Mouse (Mus musculus) hindbrain, embryonic 16.5 days (tissue): ENCODE results near the gene Fndc1. TPM values are rescaled to one million over a fixed set of nuclear protein-coding genes. Genes with fewer than 3 reads are reported as not detected.

Source experiments
- ATAC-seq: fragments of 200-750 bp; cut with Nextera tagmentation; 2 replicates; pipeline ENCODE4 v1.8.0; 2017; ENCODE audit warnings: moderate TSS enrichment, moderate library complexity
- H3K27ac ChIP-seq: fragments of 300-500 bp; sonication (generic); 2 replicates; pipeline ENCODE4 v1.5.1; 2014; ENCODE audit warnings: low read depth, mild to moderate bottlenecking, control low read depth, low read length, moderate library complexity
- H3K27me3 ChIP-seq: fragments of 300-500 bp; sonication (generic); replicated peaks from 2 replicates; pipeline ENCODE4 v1.6.1; 2014; ENCODE audit warnings: low read length; ENCODE audit not compliant: control insufficient read depth, insufficient read depth
- H3K36me3 ChIP-seq: fragments of 300-500 bp; sonication (generic); 2 replicates; pipeline ENCODE4 v1.6.1; 2014; ENCODE audit warnings: mild to moderate bottlenecking, low read length, moderate library complexity, mixed read lengths; ENCODE audit not compliant: control insufficient read depth, insufficient read depth
- H3K4me1 ChIP-seq: fragments of 300-500 bp; sonication (generic); 2 replicates; pipeline ENCODE4 v1.6.1; 2014; ENCODE audit warnings: low read depth, low read length; ENCODE audit not compliant: control insufficient read depth, insufficient read depth
- H3K4me2 ChIP-seq: fragments of 300-500 bp; sonication (generic); 2 replicates; pipeline ENCODE4 v1.6.1; 2014; ENCODE audit warnings: mild to moderate bottlenecking, low read length, control low read depth, moderate library complexity
- H3K4me3 ChIP-seq: fragments of 300-500 bp; sonication (generic); 2 replicates; pipeline ENCODE4 v1.5.1; 2014; ENCODE audit warnings: mild to moderate bottlenecking, low read length, control low read depth, moderate library complexity
- H3K9ac ChIP-seq: fragments of 300-500 bp; sonication (generic); 2 replicates; pipeline ENCODE4 v1.6.1; 2014; ENCODE audit warnings: low read depth, mild to moderate bottlenecking, control low read depth, low read length, moderate library complexity
- H3K9me3 ChIP-seq: fragments of 300-500 bp; sonication (generic); 2 replicates; pipeline ENCODE4 v1.6.1; 2014; ENCODE audit warnings: mild to moderate bottlenecking, low read length, moderate library complexity; ENCODE audit not compliant: control insufficient read depth
- WGBS: fragments of 180-500 bp; shearing (Covaris S2); extraction: QIAGEN DNeasy Blood & Tissue Kit; methylation state at CpG from one replicate; pipeline ENCODE4 v1.1.7; 2014; 5-methylcytosine and 5-hydroxymethylcytosine counted together
- polyA plus RNA-seq: library from polyadenylated mRNA; unstranded; fragments of >200 nt; fragmentation: Nextera tagmentation; extraction: Ambion mirVana; gene quantifications from 2 replicates; pipeline ENCODE4 v1.2.1, GENCODE M21; 2015

Fndc1 gene
- polyA plus RNA-seq, 1 experiment from 2014 or later, result 8.3 TPM

DNA sequence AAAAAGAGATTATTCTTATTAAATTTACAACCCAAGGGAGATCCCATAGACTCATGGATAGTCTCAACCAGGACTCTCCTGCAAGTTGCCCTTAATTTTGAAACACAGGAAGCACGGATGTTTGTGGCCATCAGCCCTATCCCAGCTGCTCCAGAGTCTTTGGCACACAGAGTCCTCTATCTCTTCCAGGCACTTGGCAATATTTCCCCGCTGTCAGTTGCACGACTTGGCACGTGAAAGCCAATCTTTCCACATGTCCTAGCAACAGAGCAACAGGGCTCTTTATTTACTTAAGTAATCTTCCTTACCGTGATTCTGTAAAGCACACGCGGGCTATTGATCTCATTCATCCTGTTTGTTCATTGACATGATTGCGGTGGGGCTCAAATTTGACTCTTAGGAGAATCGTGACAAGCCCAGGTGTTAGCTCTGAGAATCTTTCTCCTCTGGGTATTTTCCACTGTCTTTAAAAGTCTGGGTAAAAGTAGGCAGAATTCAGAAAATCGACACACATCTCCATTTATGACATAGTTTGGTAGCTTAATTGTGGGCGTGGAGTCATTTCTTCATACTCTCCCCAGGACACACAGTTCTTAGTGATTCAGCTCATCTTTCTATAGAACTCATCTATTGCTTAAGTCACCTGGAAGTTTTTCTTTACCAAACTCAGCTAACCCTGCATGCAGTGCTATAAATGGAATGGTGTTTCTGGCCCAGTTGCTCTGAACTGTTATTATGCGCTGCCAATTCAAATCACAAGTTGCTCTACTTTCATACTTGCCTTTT lies 13.6 kb upstream of the Fndc1 start:
- ATAC-seq, result 0 out of 2 replicates have a peak, but pooled peaks have one; percentile 20
- Histone ChIP-seq H3K9me3 (0 out of 2 replicates have a peak, but pooled peaks cover 3% of the 10 kb centered on the region), H3K27ac (no peak overlapping the region), H3K27me3 (no peaks in the 10 kb centered on the region), H3K36me3 (no peaks in the 10 kb centered on the region), H3K4me3 (no peak overlapping the region), H3K4me2 (no peak overlapping the region), H3K4me1 (no peaks in the 10 kb centered on the region), H3K9ac (no peak overlapping the region)
- WGBS, result 62% methylated on average over 12 of the region's 12 CpGs

DNA sequence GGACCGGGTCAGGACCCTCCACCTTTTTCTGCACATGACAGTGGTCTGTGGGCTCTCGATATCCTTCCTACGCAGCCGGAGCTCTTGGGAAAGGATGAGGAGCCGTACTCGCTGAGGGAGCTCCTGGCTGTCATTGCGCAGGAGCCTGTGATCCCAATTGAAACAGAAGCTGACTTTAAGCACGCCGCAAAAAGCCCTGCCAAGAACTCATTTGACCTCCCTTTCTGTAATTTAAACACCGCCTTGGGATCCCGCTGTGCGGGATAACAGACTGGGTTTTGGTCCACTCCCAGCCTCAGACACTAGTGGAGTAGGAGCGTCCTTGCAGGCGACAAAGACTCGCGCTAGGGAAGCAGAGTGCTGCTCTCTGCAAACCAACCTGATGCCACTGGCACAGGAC lies 484 bp upstream of the Fndc1 start:
- Histone ChIP-seq H3K4me2 (peak overlapping the region; percentile 99), H3K4me3 (peak overlapping the region; percentile 61), H3K27me3 (peaks cover 11% of the 10 kb centered on the region; the same call in 1 of the 2 replicates), H3K9ac (peak overlapping the region; percentile 73), H3K9me3 (no peaks in the 10 kb centered on the region), H3K36me3 (no peaks in the 10 kb centered on the region), H3K4me1 (peaks cover 4% of the 10 kb centered on the region; the same call in 1 of the 2 replicates), H3K27ac (no peak overlapping the region)
- WGBS, result 6% methylated on average over 16 of the region's 16 CpGs
- no peak for ATAC-seq

DNA sequence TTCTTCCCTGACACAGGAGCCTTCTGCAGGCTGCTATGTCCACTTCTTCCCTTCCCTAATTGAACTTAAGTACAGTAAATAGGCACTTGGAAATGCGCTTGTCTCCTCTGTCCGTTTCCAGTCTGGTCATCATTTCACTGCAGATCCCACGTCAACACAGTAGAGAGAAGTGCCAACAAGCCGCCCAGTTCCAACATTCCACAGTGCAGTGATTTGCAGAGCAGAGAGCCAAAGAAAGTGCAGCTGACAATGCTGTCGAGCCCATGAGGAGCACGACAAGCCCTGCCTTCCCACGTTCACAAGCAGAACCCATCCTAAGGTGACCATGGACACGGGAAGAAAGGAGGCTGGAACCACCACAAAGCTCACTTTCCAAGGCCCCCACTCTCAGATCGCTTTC lies 1.7 kb downstream of the Fndc1 start:
- no peak for ATAC-seq
- Histone ChIP-seq H3K27ac (no peak overlapping the region), H3K27me3 (peaks cover 11% of the 10 kb centered on the region; the same call in 1 of the 2 replicates), H3K4me2 (no peak overlapping the region), H3K36me3 (no peaks in the 10 kb centered on the region), H3K4me3 (no peak overlapping the region), H3K4me1 (peaks cover 4% of the 10 kb centered on the region; the same call in 1 of the 2 replicates), H3K9me3 (no peaks in the 10 kb centered on the region), H3K9ac (no peak overlapping the region)
- 63% methylated on average over 9 of the region's 9 CpGs for WGBS

DNA sequence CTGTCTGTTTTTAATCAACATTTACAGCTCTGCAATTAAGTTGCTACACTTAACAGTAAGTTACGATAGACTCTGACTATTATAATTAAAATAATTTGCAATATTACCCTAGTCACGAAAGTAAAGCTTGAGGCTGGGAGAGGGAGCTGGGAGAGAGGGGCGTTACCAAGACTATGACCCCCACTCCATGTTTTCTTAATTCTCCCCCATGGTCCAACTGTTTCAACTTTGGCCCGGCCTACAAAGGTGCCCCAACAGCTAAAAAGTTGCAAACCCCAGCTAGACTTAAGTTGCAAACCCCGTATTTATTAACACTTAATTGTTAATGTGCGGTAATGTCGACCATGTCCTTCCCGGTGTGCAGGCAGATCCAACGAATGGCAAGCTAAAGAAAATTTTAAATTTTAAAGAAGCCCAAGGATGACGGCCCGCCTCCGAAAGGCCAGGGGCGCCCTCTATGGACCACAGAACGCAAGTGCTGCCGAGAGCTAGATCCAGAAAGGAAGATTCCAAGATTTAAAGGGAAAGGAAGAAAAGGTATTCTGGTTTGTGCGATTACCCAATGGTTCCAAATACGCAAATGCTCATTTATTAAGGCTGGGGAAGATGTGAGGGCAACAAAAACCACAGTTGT lies 5.4 kb downstream of the Fndc1 start:
- no peak overlapping the region for H3K4me2 ChIP-seq
- H3K4me1 ChIP-seq, result peaks cover under 1% of the 10 kb centered on the region; the same call in 1 of the 2 replicates
- no peak overlapping the region for H3K4me3 ChIP-seq
- H3K9ac ChIP-seq, result no peak overlapping the region
- H3K36me3 ChIP-seq, result no peaks in the 10 kb centered on the region
- ATAC-seq, result no peak
- no peaks in the 10 kb centered on the region for H3K9me3 ChIP-seq
- peaks cover 5% of the 10 kb centered on the region; the same call in 1 of the 2 replicates for H3K27me3 ChIP-seq
- H3K27ac ChIP-seq, result no peak overlapping the region
- WGBS, result 33% methylated on average over 17 of the region's 17 CpGs

DNA sequence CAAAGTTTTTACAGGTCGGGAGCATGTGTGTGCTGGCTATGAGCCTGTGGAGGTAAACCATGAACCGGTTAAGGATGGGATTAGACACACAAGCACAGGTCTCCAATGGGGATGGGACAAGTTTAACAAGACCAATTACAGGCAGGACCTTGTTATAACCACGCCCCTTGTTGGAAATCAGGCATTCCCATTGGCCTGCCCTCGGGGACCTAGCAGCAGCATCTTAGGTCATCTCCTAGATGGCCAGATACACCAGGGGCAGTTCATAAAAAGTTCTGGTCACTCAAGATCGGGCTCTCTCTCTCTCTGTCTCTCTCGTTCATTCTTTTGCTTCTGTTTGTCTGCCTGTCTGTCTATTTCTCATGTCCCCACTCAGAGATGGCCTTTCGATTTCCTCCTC lies 6.9 kb downstream of the Fndc1 start:
- Histone ChIP-seq H3K9me3 (no peaks in the 10 kb centered on the region), H3K9ac (no peak overlapping the region), H3K4me3 (no peak overlapping the region), H3K27me3 (0 out of 2 replicates have a peak, but pooled peaks cover under 1% of the 10 kb centered on the region), H3K4me1 (no peaks in the 10 kb centered on the region), H3K27ac (no peak overlapping the region), H3K36me3 (no peaks in the 10 kb centered on the region), H3K4me2 (no peak overlapping the region)
- ATAC-seq, result no peak
- WGBS, result 94% methylated on average over 7 of the region's 7 CpGs

DNA sequence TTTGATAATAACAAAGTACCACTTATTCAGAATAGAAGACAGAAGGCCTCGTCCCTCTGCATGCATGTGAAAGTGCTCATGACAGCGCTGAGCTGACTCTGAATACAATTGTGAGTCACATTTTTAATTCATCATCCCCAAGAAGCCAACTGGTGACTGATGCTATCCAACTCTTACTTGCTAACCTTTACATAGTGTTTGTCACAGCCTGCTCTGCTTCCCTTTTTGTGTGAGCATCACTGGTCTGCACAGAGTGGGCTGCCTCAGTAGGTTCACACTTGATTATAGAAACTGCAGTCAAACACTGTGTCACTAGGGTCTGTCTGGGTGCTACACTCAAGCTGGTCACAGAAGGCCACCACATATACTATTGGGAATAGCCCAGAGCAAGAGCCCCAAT lies 10.5 kb downstream of the Fndc1 start:
- ATAC-seq, result no peak
- 53% methylated on average over 2 of the region's 2 CpGs for WGBS
- Histone ChIP-seq H3K9ac (no peak overlapping the region), H3K27ac (no peak overlapping the region), H3K4me3 (no peak overlapping the region), H3K9me3 (no peaks in the 10 kb centered on the region), H3K4me1 (no peaks in the 10 kb centered on the region), H3K4me2 (no peak overlapping the region), H3K36me3 (no peaks in the 10 kb centered on the region), H3K27me3 (0 out of 2 replicates have a peak, but pooled peaks cover 2% of the 10 kb centered on the region)

DNA sequence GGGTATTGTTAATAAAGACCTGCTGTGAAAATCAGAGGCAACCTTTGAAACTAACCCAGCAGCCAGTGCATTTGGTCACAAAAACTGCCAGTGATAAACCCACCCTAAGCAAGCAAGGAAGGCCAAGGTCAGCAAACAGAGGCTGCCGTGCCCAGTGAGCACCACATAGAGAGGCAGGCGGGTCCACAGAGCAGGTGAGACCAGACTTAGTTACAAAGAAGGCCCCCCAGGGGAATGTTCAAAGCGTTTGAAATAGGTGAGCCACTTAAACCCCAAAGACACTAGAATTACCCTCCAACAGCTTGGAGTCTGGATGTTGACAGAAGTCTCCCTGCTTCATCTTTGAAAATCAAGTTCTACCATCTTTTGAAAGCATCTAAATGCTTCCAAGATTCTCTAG lies 12.7 kb downstream of the Fndc1 start:
- no peaks in the 10 kb centered on the region for H3K9me3 ChIP-seq
- 0 out of 2 replicates have a peak, but pooled peaks cover 2% of the 10 kb centered on the region for H3K27me3 ChIP-seq
- H3K27ac ChIP-seq, result no peak overlapping the region
- H3K36me3 ChIP-seq, result no peaks in the 10 kb centered on the region
- no peak overlapping the region for H3K4me3 ChIP-seq
- H3K4me2 ChIP-seq, result no peak overlapping the region
- no peak overlapping the region for H3K9ac ChIP-seq
- ATAC-seq, result no peak
- H3K4me1 ChIP-seq, result no peaks in the 10 kb centered on the region
- 57% methylated on average over 3 of the region's 3 CpGs for WGBS

DNA sequence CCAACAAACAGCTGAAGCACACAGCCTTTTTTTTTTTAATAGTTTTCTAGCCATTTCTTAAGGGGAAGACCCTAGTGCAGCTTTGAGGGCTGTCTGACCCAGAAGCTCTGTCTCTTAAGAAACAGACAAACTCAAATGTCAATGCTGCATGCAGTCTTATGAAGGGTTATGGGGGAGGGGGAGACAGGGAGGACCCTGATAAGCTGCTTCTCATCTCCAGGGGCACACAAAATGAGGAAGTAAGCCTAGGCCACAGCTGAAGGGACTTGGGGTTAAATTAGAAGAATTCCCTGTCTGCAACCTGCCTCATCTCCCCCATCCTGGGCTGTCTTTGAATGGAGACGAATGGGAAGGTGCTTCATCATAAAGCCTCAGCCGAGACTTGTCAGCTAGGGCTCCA lies 19.1 kb downstream of the Fndc1 start:
- H3K4me1 ChIP-seq, result no peaks in the 10 kb centered on the region
- no peak overlapping the region for H3K4me3 ChIP-seq
- no peaks in the 10 kb centered on the region for H3K9me3 ChIP-seq
- H3K27ac ChIP-seq, result no peak overlapping the region
- no peak overlapping the region for H3K4me2 ChIP-seq
- no peak for ATAC-seq
- H3K36me3 ChIP-seq, result no peaks in the 10 kb centered on the region
- no peak overlapping the region for H3K9ac ChIP-seq
- H3K27me3 ChIP-seq, result no peaks in the 10 kb centered on the region
- WGBS, result 91% methylated on average over 2 of the region's 2 CpGs

DNA sequence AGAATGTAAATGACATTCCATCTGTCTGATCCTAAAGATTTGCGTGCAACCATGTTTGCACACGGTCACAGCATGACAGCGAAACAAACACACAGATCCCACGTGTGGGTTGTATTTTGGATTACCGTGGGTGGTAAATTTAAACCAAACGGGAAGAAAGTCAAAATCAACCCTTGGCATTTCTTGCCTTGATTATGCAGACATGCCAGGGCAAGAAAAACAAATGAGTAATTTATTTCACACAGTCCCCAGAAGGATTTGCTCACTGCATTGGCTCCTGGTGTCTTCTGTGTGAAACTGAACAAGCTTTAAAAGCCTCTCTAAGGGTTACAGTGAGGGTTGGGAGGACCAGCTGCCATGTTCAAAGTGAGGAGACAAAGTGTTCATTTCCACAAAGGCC lies 22.0 kb downstream of the Fndc1 start:
- H3K27me3 ChIP-seq, result no peaks in the 10 kb centered on the region
- H3K9ac ChIP-seq, result no peak overlapping the region
- WGBS, result 78% methylated on average over 6 of the region's 6 CpGs
- no peak overlapping the region for H3K4me2 ChIP-seq
- no peaks in the 10 kb centered on the region for H3K36me3 ChIP-seq
- no peak for ATAC-seq
- no peaks in the 10 kb centered on the region for H3K4me1 ChIP-seq
- H3K27ac ChIP-seq, result no peak overlapping the region
- H3K9me3 ChIP-seq, result no peaks in the 10 kb centered on the region
- H3K4me3 ChIP-seq, result no peak overlapping the region
